Mouse (Mus musculus): Measurements from ENCODE around the gene Bgn. TPM values are rescaled to one million over a fixed set of nuclear protein-coding genes. Genes with fewer than 3 reads are reported as not detected.

Gene Bgn
- polyA plus RNA-seq, 1 experiment from 2014 or later, result 11.7 TPM

DNA sequence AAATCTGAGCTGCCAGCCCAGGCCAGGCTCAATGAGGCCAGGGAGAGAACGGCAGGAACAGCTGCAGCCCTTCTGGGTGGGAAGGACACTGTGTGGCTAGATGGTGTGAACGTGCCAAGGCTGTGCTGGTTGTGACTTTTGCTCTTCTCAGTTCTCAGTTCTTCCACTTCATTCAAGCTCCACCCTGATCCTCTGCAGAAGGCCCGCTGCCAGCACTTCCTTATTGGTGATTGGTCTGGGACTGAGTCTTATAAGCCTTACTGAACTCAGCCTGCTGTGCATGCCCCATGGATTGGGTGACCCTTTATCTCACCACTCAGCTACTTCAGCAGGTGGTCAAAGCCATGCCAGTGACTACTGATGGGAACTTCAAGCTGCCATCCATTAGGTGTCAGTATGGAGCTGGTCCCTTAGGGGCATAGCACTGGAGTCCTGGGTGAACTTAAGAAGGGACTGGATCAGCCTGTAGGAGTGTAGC is 43.0 kb downstream of the Bgn start:
- H3K27ac ChIP-seq, result no peak overlapping the region
- WGBS, result 76% methylated on average over 3 of the region's 3 CpGs
- no peak for ATAC-seq
- no peak overlapping the region for H3K4me2 ChIP-seq
- no peaks in the 10 kb centered on the region for H3K27me3 ChIP-seq
- H3K4me3 ChIP-seq, result no peak overlapping the region
- 0 out of 2 replicates have a peak, but pooled peaks cover 3% of the 10 kb centered on the region for H3K4me1 ChIP-seq
- no peaks in the 10 kb centered on the region for H3K36me3 ChIP-seq (ENCODE audit: poor library complexity, severe bottlenecking)
- no peak overlapping the region for H3K9ac ChIP-seq
- no peaks in the 10 kb centered on the region for H3K9me3 ChIP-seq (replicated peaks)

DNA sequence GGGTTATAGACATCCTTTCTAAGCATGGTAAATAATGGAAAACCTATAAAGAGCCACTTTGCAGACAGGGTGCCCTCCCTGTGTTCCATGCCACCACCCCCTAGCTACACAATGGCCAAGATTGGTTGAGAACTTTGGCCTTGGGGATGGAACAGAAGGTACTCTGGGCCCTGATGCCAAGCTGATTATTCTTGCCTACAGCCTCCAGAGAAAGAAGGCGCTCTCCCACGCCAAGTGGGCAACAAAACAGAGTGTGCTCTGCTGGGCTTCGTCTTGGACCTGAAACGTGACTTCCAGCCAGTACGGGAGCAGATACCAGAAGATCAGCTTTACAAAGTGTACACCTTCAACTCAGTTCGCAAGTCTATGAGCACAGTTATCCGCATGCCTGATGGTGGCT is 54.5 kb downstream of the Bgn start:
- Histone ChIP-seq H3K36me3 (ENCODE audit: poor library complexity, severe bottlenecking) (no peaks in the 10 kb centered on the region), H3K4me2 (no peak overlapping the region), H3K27me3 (no peaks in the 10 kb centered on the region), H3K9ac (no peak overlapping the region), H3K27ac (no peak overlapping the region), H3K4me3 (no peak overlapping the region), H3K9me3 (replicated peaks) (no peaks in the 10 kb centered on the region), H3K4me1 (no peaks in the 10 kb centered on the region)
- WGBS, result 84% methylated on average over 7 of the region's 7 CpGs
- ATAC-seq, result no peak

DNA sequence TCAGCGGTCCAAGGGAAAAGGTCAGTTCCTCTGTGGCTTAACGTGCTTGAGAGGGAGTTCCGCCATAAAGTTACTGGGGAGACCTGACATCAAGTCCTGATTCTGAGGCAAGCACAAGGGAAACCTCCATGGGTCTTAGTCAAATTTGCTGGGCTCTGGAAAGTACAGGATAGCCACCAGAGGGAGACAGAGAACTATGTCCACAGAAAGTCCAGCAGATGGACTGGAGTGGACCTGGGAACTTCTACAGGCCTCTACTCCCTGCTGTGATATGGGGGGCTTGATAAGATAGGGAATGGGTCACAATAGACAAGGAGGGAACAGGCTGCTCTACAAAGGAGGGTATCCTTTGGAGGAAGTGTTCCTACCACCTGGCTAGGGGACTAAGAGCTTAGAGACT is 59.9 kb downstream of the Bgn start:
- Histone ChIP-seq H3K9me3 (replicated peaks) (no peaks in the 10 kb centered on the region), H3K9ac (no peak overlapping the region), H3K27me3 (no peaks in the 10 kb centered on the region), H3K4me2 (no peak overlapping the region), H3K36me3 (ENCODE audit: poor library complexity, severe bottlenecking) (no peaks in the 10 kb centered on the region), H3K4me3 (no peak overlapping the region), H3K27ac (no peak overlapping the region), H3K4me1 (no peaks in the 10 kb centered on the region)
- 47% methylated on average over 3 of the region's 3 CpGs for WGBS
- no peak for ATAC-seq

Other genes starting within 250 kb of the Bgn start
- not detected in 2 replicates for gene Xlr4c, start 240.5 kb upstream of the Bgn start, polyA plus RNA-seq (2015; fragmentation: Nextera tagmentation; extraction: Ambion mirVana)
- gene Xlr3c, start 218.2 kb upstream of the Bgn start, polyA plus RNA-seq (2015; fragmentation: Nextera tagmentation; extraction: Ambion mirVana), result not detected in 2 replicates
- gene Xlr5a, start 190.6 kb upstream of the Bgn start, polyA plus RNA-seq (2015; fragmentation: Nextera tagmentation; extraction: Ambion mirVana), result not detected in 2 replicates
- gene Xlr5c, start 190.6 kb upstream of the Bgn start, polyA plus RNA-seq (2015; fragmentation: Nextera tagmentation; extraction: Ambion mirVana), result not detected in 2 replicates
- not detected in 2 replicates for gene Gm45015, start 146.8 kb upstream of the Bgn start, polyA plus RNA-seq (2015; fragmentation: Nextera tagmentation; extraction: Ambion mirVana)
- gene Zfp275, start 141.0 kb upstream of the Bgn start, polyA plus RNA-seq (2015; fragmentation: Nextera tagmentation; extraction: Ambion mirVana), result 10.6 and 12.7 TPM in 2 replicates
- gene Gm18336, start 84.9 kb upstream of the Bgn start, polyA plus RNA-seq (2015; fragmentation: Nextera tagmentation; extraction: Ambion mirVana), result not detected in 2 replicates
- 0.19 and 0.39 TPM in 2 replicates for gene Zfp92, start 72.5 kb upstream of the Bgn start, polyA plus RNA-seq (2015; fragmentation: Nextera tagmentation; extraction: Ambion mirVana)
- gene Trex2, start 48.3 kb upstream of the Bgn start, polyA plus RNA-seq (2015; fragmentation: Nextera tagmentation; extraction: Ambion mirVana), result not detected in 2 replicates
- gene Haus7, start 24.6 kb upstream of the Bgn start, polyA plus RNA-seq (2015; fragmentation: Nextera tagmentation; extraction: Ambion mirVana), result 78.9 and 81.2 TPM in 2 replicates
- gene Atp2b3, start 19.5 kb downstream of the Bgn start, polyA plus RNA-seq (2015; fragmentation: Nextera tagmentation; extraction: Ambion mirVana), result 1.5 and 2.4 TPM in 2 replicates
- gene Dusp9, start 155.8 kb downstream of the Bgn start, polyA plus RNA-seq (2015; fragmentation: Nextera tagmentation; extraction: Ambion mirVana), result 0.90 and 1.5 TPM in 2 replicates
- gene Pnck, start 176.5 kb downstream of the Bgn start, polyA plus RNA-seq (2015; fragmentation: Nextera tagmentation; extraction: Ambion mirVana), result 57.5 and 66.5 TPM in 2 replicates
- gene Slc6a8, start 189.5 kb downstream of the Bgn start, polyA plus RNA-seq (2015; fragmentation: Nextera tagmentation; extraction: Ambion mirVana), result 6.2 and 6.4 TPM in 2 replicates
- gene Bcap31, start 232.6 kb downstream of the Bgn start, polyA plus RNA-seq (2015; fragmentation: Nextera tagmentation; extraction: Ambion mirVana), result 111 and 115 TPM in 2 replicates
- 9.6 and 9.7 TPM in 2 replicates for gene Abcd1, start 233.0 kb downstream of the Bgn start, polyA plus RNA-seq (2015; fragmentation: Nextera tagmentation; extraction: Ambion mirVana)